ENCODE assay signal across 24 mouse cellular contexts in genomic region chr2:74264963-74265362, GRCm38 (mm10).
DNase-seq lines count a peak whose midpoint lies in the region; ATAC-seq and TF ChIP-seq lines count a peak whose summit lies in the region.
"Had no signal": no experiment of that assay in that cellular context is flagged by ENCODE, and none has a peak within 500 bp of the region (broad histone marks: within the 10 kb centered on the region; RNA-seq: fewer than 3 reads in every experiment).

No protein-coding gene starts in this region.

- H3K9ac ChIP-seq in intestine, postnatal 0 days (ENCODE audit: low read depth, low read length) = no peak overlapping the region
- H3K9ac ChIP-seq in limb, embryonic 12.5 days (replicated peaks) = no peak overlapping the region
- H3K9ac ChIP-seq: embryonic facial prominence, embryonic 12.5 days; embryonic facial prominence, embryonic 15.5 days; forebrain, postnatal 0 days; heart, embryonic 13.5 days; hindbrain, embryonic 14.5 days had no signal

- peak; percentile 4 for DNase-seq in embryo, embryonic 11 days
- DNase-seq in embryo, embryonic 9.5 days (ENCODE audit: extremely low spot score) = no peak
- DNase-seq in heart, adult 11 months = no peak
- DNase-seq: adrenal gland, postnatal 10 days; adrenal gland, postnatal 36 days; cerebellum, adult 18-20 months; cerebellum, adult 9-11 months; cerebellum, postnatal 36 days; forebrain, postnatal 0 days; gastrocnemius, postnatal 25 days; heart, adult 2 months; heart, postnatal 14 days; heart, postnatal 4 days had no signal

- no peaks in the 10 kb centered on the region for H3K36me3 ChIP-seq in intestine, postnatal 0 days (ENCODE audit: control insufficient read depth, insufficient read depth)
- no peaks in the 10 kb centered on the region for H3K36me3 ChIP-seq in limb, embryonic 12.5 days
- H3K36me3 ChIP-seq: embryonic facial prominence, embryonic 12.5 days; embryonic facial prominence, embryonic 15.5 days; heart, embryonic 10.5 days; heart, embryonic 13.5 days had no signal

- no peaks in the 10 kb centered on the region for H3K9me3 ChIP-seq in intestine, postnatal 0 days (ENCODE audit: control insufficient read depth)
- H3K9me3 ChIP-seq in limb, embryonic 12.5 days = no peaks in the 10 kb centered on the region
- H3K9me3 ChIP-seq: embryonic facial prominence, embryonic 12.5 days; embryonic facial prominence, embryonic 15.5 days; heart, embryonic 10.5 days; heart, embryonic 13.5 days had no signal

- H3K4me3 ChIP-seq in intestine, postnatal 0 days (ENCODE audit: low read depth, low read length) = no peak overlapping the region
- H3K4me3 ChIP-seq in limb, embryonic 12.5 days (replicated peaks) = no peak overlapping the region
- H3K4me3 ChIP-seq: embryonic facial prominence, embryonic 12.5 days; embryonic facial prominence, embryonic 15.5 days; heart, adult 2 months; heart, embryonic 10.5 days; heart, embryonic 13.5 days had no signal

- H3K27me3 ChIP-seq in intestine, postnatal 0 days (replicated peaks; ENCODE audit: control insufficient read depth, insufficient read depth, low read length) = no peaks in the 10 kb centered on the region
- no peaks in the 10 kb centered on the region for H3K27me3 ChIP-seq in limb, embryonic 12.5 days
- H3K27me3 ChIP-seq: embryonic facial prominence, embryonic 12.5 days; embryonic facial prominence, embryonic 15.5 days; heart, embryonic 13.5 days had no signal

- 36% methylated on average over 6 of the region's 6 CpGs for WGBS in intestine, postnatal 0 days
- WGBS in limb, embryonic 12.5 days = 14% methylated on average over 6 of the region's 6 CpGs

- 0 out of 2 replicates have a peak, but pooled peaks cover 2% of the 10 kb centered on the region for H3K4me1 ChIP-seq in intestine, postnatal 0 days (replicated peaks; ENCODE audit: control insufficient read depth, insufficient read depth, low read length)
- H3K4me1 ChIP-seq in limb, embryonic 12.5 days (replicated peaks) = peaks cover 38% of the 10 kb centered on the region
- H3K4me1 ChIP-seq: embryonic facial prominence, embryonic 15.5 days; heart, embryonic 10.5 days; heart, embryonic 13.5 days had no signal

- H3K27ac ChIP-seq in intestine, postnatal 0 days (ENCODE audit: low read depth, low read length) = no peak overlapping the region
- 0 out of 2 replicates have a peak overlapping the region, but pooled peaks have one; percentile 76 for H3K27ac ChIP-seq in limb, embryonic 12.5 days
- H3K27ac ChIP-seq: embryonic facial prominence, embryonic 12.5 days; embryonic facial prominence, embryonic 15.5 days; heart, adult 2 months; heart, embryonic 10.5 days; heart, embryonic 13.5 days; hindbrain, embryonic 14.5 days; hindbrain, postnatal 0 days had no signal

- no peak for TF ChIP-seq CTCF in intestine, postnatal 0 days (IDR thresholded peaks at IDR 0.05; ENCODE audit: low read depth)

- H3K4me2 ChIP-seq in intestine, postnatal 0 days (replicated peaks; ENCODE audit: low read depth) = no peak overlapping the region
- H3K4me2 ChIP-seq in limb, embryonic 12.5 days = 0 out of 2 replicates have a peak overlapping the region, but pooled peaks have one; percentile 36
- H3K4me2 ChIP-seq: embryonic facial prominence, embryonic 12.5 days; embryonic facial prominence, embryonic 15.5 days; heart, embryonic 13.5 days; hindbrain, embryonic 14.5 days had no signal

- peak; percentile 71 for ATAC-seq in intestine, postnatal 0 days
- no peak for ATAC-seq in limb, embryonic 12.5 days (ENCODE audit: insufficient number of reproducible peaks, insufficient read depth, low FRiP score, low TSS enrichment, low read depth)
- no peak for ATAC-seq in megakaryocyte progenitor cell, adult 5-6 weeks (replicated peaks; ENCODE audit: poor library complexity)
- ATAC-seq: forebrain, embryonic 14.5 days; forebrain, postnatal 0 days; hindbrain, postnatal 0 days; inflammation-experienced regulatory T-cells, adult 6 months had no signal
